Mouse (Mus musculus) thymus, postnatal 0 days (tissue): ENCODE data around the gene Gm26566. TPM values are rescaled to one million over a fixed set of nuclear protein-coding genes. Genes with fewer than 3 reads are reported as not detected.
"Not testable (repeated sequence)": the region's sequence is repeated elsewhere in the genome, so short reads cannot be mapped to it uniquely, and the experiment has no call there.

Source experiments
- DNase-seq: peaks from one replicate; pipeline ENCODE4 v3.0.0-alpha.2; 2015; ENCODE audit warnings: low spot score
- polyA plus RNA-seq: library from polyadenylated mRNA; unstranded; fragments of >200 nt; fragmentation: Nextera tagmentation; extraction: Ambion mirVana; gene quantifications from 2 replicates; pipeline ENCODE4 v1.2.1, GENCODE M21; 2015

Gene Gm26566
- polyA plus RNA-seq, 1 experiment from 2014 or later, result 0.85 TPM

- peak; percentile 75 for DNase-seq
Observed at GRCm38 (mm10) chr4:88738480-88738879, 16.9 kb downstream of the Gm26566 start.

GRCm38 (mm10) chr4:88739036-88739435, 17.4 kb downstream of the Gm26566 start:
- DNase-seq, result no peak

DNA sequence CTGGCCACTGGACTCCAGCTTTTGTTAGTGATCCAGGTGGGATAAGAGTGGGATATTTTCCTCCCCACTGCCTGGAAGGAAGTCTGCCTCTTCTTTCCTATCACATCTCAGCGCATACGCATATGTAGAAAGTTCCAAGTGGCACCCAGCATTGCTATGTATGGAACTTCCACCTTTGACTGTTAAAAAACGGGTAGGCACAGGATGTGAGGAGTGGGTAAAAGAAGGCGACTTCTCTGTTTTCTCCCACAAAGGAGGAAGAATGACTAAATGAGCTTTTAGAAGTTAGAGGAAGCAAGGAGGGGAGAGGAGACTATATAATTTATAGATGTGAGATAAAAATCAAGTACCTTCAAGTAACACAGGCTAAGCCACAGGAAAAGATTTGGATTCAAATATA, 19.8 kb downstream of the Gm26566 start:
- no peak for DNase-seq

DNA sequence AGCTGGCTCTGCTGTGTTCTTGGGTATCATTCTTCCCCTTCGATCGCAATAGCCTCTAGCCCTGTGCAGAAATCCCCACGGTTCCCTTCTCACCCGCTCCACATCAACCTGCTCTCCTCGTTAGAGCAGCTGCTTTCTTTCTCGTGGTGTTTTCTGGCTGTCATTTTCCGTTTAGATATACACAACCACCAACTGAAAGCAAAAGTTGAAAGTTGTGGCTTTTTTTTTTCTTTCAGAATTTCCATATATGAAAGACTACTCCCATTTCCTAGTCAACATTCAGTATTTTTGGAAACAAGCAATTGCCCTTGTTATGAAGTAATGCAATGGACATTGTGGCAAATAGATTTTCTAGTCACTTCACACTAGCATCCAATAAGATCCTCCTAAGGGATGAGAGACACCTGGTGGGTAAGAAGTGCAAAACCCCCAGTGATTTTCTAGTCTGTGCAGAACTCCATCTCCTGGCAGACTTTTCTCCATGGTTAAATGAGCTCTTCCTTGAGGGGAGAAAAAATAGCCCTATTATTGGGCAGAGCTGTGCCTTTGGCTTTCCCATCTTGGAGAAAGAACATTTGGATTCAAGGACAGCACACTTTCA, 21.3 kb downstream of the Gm26566 start:
- peak; percentile 33 for DNase-seq

- no peak for DNase-seq
Observed at GRCm38 (mm10) chr4:88744207-88744606, 22.6 kb downstream of the Gm26566 start.

- DNase-seq, result no peak
Observed at GRCm38 (mm10) chr4:88749926-88750325, 28.3 kb downstream of the Gm26566 start.

- not testable (repeated sequence) for DNase-seq
Observed at GRCm38 (mm10) chr4:88754818-88755340, 33.3 kb downstream of the Gm26566 start, which contains the start of gene Gm13271. Gm13271 (plus strand) TSS chr4:88754868.

- DNase-seq, result peak; percentile 35
Observed at GRCm38 (mm10) chr4:88756581-88757513, 35.2 kb downstream of the Gm26566 start.

DNA sequence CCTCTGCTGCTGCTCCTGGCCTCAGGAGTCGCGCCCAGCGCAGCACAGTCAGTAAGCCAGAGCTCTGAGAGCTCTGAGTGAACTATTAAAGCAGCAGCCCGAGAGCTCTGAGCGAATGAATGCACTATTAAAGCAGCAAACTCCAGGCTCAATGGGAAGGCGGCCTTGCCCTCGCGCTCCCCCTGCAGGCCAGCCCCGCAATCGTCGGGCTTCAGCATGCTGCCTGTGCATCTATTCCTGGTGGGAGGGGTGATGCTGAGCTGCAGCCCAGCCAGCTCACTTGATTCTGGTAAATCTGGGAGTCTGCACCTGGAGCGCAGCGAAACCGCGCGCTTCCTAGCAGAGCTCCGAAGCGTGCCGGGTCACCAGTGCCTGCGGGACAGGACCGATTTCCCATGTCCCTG, 36.0 kb downstream of the Gm26566 start:
- peak; percentile 83 for DNase-seq

GRCm38 (mm10) chr4:88758751-88759150, 37.1 kb downstream of the Gm26566 start:
- DNase-seq, result not testable (repeated sequence)

DNA sequence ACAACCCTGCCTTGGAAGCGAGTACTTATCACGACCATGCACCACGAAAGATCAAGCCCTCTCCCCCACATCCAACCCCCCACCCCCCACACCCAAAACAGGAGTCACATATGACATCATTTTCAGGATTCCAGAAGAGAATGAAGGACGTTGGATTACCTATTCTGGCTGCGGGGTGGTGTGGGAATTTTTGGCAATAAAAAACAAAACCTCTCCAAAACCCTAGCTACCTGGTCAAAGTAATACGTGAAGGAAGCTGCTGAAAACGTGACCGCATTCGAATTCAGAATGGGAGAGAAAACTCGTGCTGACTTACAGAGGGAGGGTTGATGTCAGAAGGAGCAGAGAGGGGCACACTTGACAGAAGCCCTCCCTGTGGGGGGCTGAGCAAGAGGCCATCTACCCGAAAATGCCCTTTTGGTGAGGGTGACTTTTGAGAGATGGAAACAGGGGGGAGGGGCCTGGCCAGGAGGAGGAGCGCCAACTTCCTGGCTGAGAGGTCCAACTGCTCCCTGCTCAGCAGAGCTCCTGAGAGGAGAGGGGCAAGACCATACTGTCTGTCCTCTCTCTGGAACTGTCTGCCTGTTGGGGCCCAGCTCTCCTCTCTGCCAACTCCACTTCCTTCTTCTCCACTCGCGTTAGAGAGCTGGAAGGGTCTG, 38.1 kb downstream of the Gm26566 start, which contains the start of gene Gm13283:
TSS of gene Gm13283 (plus strand) at position 510 of the 659 bp plus-strand sequence.
- DNase-seq, result not testable (repeated sequence)

DNA sequence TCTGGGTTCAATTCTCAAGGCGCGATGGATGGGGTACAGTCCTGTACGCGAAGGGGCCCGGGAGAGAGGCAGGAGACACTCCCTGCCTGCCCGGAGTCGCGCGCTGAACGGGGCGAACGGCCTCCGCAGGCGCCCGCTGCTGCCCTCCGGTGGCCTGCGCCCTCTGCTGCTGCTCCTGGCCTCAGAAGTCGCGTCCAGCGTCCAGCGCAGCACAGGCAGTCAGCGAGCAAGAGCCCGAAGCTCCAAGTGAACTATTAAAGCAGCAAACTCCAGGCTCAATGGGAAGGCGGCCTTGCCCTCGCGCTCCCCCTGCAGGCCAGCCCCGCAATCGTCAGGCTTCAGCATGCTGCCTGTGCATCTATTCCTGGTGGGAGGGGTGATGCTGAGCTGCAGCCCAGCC, 38.8 kb downstream of the Gm26566 start:
- peak; percentile 30 for DNase-seq

GRCm38 (mm10) chr4:88761776-88762175, 40.2 kb downstream of the Gm26566 start:
- not testable (repeated sequence) for DNase-seq

GRCm38 (mm10) chr4:88762341-88762740, 40.7 kb downstream of the Gm26566 start:
- DNase-seq, result not testable (repeated sequence)

DNA sequence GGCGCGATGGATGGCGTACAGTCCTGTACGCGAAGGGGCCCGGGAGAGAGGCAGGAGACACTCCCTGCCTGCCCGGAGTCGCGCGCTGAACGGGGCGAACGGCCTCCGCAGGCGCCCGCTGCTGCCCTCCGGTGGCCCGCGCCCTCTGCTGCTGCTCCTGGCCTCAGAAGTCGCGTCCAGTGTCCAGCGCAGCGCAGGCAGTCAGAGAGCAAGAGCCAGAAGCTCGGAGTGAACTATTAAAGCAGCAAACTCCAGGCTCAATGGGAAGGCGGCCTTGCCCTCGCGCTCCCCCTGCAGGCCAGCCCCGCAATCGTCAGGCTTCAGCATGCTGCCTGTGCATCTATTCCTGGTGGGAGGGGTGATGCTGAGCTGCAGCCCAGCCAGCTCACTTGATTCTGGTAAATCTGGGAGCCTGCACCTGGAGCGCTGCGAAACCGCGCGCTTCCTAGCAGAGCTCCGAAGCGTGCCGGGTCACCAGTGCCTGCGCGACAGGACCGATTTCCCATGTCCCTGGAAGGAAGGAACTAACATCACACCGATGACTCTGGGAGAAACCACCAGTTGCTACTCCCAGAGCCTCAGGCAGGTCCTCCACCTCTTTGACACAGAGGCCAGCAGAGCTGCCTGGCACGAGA, 41.9 kb downstream of the Gm26566 start:
- peak; percentile 52 for DNase-seq

Other genes starting within 250 kb of the Gm26566 start
- gene Ifnb1, start 199.0 kb upstream of the Gm26566 start, polyA plus RNA-seq, result not detected in 2 replicates
- not detected in 2 replicates for gene Ifna15, start 163.6 kb upstream of the Gm26566 start, polyA plus RNA-seq
- not detected in 2 replicates for gene Ifna14, start 150.0 kb upstream of the Gm26566 start, polyA plus RNA-seq
- gene Ifna9, start 129.4 kb upstream of the Gm26566 start, polyA plus RNA-seq, result 0.24 TPM in 1 of 2 replicates, not detected in the other
- gene Ifna12, start 118.4 kb upstream of the Gm26566 start, polyA plus RNA-seq, result not detected in 2 replicates
- gene C87499, start 87.4 kb upstream of the Gm26566 start, polyA plus RNA-seq, result not detected in 2 replicates
- not detected in 2 replicates for gene Ifna13, start 77.3 kb upstream of the Gm26566 start, polyA plus RNA-seq
- gene Ifna16, start 44.9 kb upstream of the Gm26566 start, polyA plus RNA-seq, result not detected in 2 replicates
- not detected in 2 replicates for gene Ifna2, start 37.9 kb upstream of the Gm26566 start, polyA plus RNA-seq
- not detected in 2 replicates for gene Ifnab, start 30.4 kb upstream of the Gm26566 start, polyA plus RNA-seq
- gene Klhl9, start 660 bp downstream of the Gm26566 start, polyA plus RNA-seq, result 55.8 and 59.5 TPM in 2 replicates
- not detected in 2 replicates for gene Gm13271, start 33.1 kb downstream of the Gm26566 start, polyA plus RNA-seq
- gene Gm13283, start 38.3 kb downstream of the Gm26566 start, polyA plus RNA-seq, result 0.33 and 0.37 TPM in 2 replicates
- gene Gm13290, start 52.0 kb downstream of the Gm26566 start, polyA plus RNA-seq, result 0.18 and 0.36 TPM in 2 replicates
- not detected in 2 replicates for gene Gm13289, start 55.1 kb downstream of the Gm26566 start, polyA plus RNA-seq
- not detected in 2 replicates for gene Gm13272, start 58.0 kb downstream of the Gm26566 start, polyA plus RNA-seq
- 0.23 and 0.31 TPM in 2 replicates for gene Ifnz, start 60.3 kb downstream of the Gm26566 start, polyA plus RNA-seq
- gene Gm13276, start 63.9 kb downstream of the Gm26566 start, polyA plus RNA-seq, result not detected in 2 replicates
- not detected in 2 replicates for gene Gm13277, start 66.8 kb downstream of the Gm26566 start, polyA plus RNA-seq
- not detected in 2 replicates for gene Gm13278, start 69.7 kb downstream of the Gm26566 start, polyA plus RNA-seq
- gene Gm13275, start 72.7 kb downstream of the Gm26566 start, polyA plus RNA-seq, result not detected in 2 replicates
- not detected in 2 replicates for gene Gm13279, start 75.6 kb downstream of the Gm26566 start, polyA plus RNA-seq
- gene Gm13285, start 77.9 kb downstream of the Gm26566 start, polyA plus RNA-seq, result 0.64 and 1.4 TPM in 2 replicates
- not detected in 2 replicates for gene Gm13287, start 81.4 kb downstream of the Gm26566 start, polyA plus RNA-seq
- gene Gm13288, start 83.7 kb downstream of the Gm26566 start, polyA plus RNA-seq, result not detected in 2 replicates
- gene Ifna7, start 94.4 kb downstream of the Gm26566 start, polyA plus RNA-seq, result not detected in 2 replicates
- gene Ifna11, start 98.2 kb downstream of the Gm26566 start, polyA plus RNA-seq, result not detected in 2 replicates
- not detected in 2 replicates for gene Ifna6, start 105.6 kb downstream of the Gm26566 start, polyA plus RNA-seq
- gene Ifna5, start 113.7 kb downstream of the Gm26566 start, polyA plus RNA-seq, result not detected in 2 replicates
- gene Ifna4, start 120.1 kb downstream of the Gm26566 start, polyA plus RNA-seq, result not detected in 2 replicates
- not detected in 2 replicates for gene Ifna1, start 128.3 kb downstream of the Gm26566 start, polyA plus RNA-seq
- gene Ifne, start 158.4 kb downstream of the Gm26566 start, polyA plus RNA-seq, result not detected in 2 replicates